Mouse (Mus musculus) megakaryocyte, embryonic 14.5 days (primary cell): ENCODE measurements around the gene Men1.

Source experiments
- FLI1 ChIP-seq: IDR thresholded peaks from 2 replicates; pipeline ENCODE4 v1.6.1; 2012; ENCODE audit warnings: low read length, inconsistent platforms, mixed read lengths
- GATA1 ChIP-seq: IDR thresholded peaks from 3 replicates; pipeline ENCODE4 v1.6.1; 2012; ENCODE audit warnings: mixed read lengths, low read length, inconsistent platforms, borderline replicate concordance

GRCm38 (mm10) chr19:6304787-6305516 is 29.8 kb upstream of the Men1 start:
- no peak for TF ChIP-seq GATA1
- no peak for TF ChIP-seq FLI1
